Comparison of ENCODE assay signal across 11 mouse cellular contexts in the genomic region with DNA sequence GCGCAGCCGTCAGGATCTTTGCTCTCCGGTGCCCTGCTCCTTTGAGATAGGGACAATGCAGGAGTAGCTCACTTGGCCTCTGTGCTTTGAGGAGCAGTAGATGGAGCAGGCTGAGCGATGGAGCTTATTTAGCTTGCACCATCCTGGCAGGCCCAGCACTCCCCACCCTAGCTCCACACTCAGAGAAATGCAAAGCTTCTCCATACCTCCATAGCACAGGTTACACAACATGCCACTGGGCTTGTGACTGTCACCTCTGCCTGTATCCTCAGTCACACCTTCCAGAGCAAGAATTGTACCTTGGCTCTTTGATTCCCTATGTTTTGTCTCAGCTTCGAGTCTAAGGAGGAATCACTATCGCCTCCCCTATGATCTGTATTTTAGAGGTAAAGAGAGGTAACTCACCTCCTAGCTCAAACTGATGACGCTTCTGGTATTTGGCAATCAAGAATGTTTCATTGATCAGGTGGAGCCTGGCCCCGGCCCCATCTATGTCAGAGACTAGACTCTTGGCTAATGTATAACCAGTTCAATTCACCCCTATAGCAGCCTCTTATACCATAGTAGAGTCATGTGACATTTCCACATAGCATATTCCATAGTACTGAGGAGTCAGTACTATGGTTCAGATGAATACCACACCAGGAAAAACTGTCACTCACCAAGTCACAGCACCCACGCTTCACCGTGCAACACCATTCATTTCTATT. TPM values are rescaled to one million over a fixed set of nuclear protein-coding genes. Genes with fewer than 3 reads are reported as not detected.
"Had no signal": no experiment of that assay in that cellular context is flagged by ENCODE, and none has a peak within 500 bp of the region (broad histone marks: within the 10 kb centered on the region; RNA-seq: fewer than 3 reads in every experiment).

No protein-coding gene starts in this region.

- H3K27ac ChIP-seq: limb, embryonic 15.5 days; lung, embryonic 15.5 days; macrophage; midbrain, embryonic 12.5 days had no signal

- H3K4me2 ChIP-seq: limb, embryonic 15.5 days; lung, embryonic 15.5 days; midbrain, embryonic 12.5 days had no signal

- H3K9me3 ChIP-seq: limb, embryonic 15.5 days; lung, embryonic 15.5 days; megakaryocyte, embryonic 14.5 days; midbrain, embryonic 12.5 days had no signal

- H3K27me3 ChIP-seq: limb, embryonic 15.5 days had no signal

- H3K4me3 ChIP-seq: limb, embryonic 15.5 days; lung, embryonic 15.5 days; megakaryocyte, embryonic 14.5 days; midbrain, embryonic 12.5 days had no signal

- H3K9ac ChIP-seq: limb, embryonic 15.5 days; lung, embryonic 15.5 days; midbrain, embryonic 12.5 days had no signal

- H3K36me3 ChIP-seq: lung, embryonic 15.5 days had no signal

- DNase-seq: kidney, adult 18-20 months; kidney, postnatal 10 days; kidney, postnatal 4 days; lung, postnatal 14 days; right cerebral cortex, postnatal 14 days; thymus, postnatal 4 days had no signal

RNA-seq across cellular contexts. Expression of a gene that starts 5.2 kb away (rescaled TPM):
- polyA plus RNA-seq: macrophage had no signal
